Mouse (Mus musculus) erythroblast, embryonic 14.5 days (primary cell): ENCODE results near the gene Lhx1. TPM values are rescaled to one million over a fixed set of nuclear protein-coding genes. Genes with fewer than 3 reads are reported as not detected.

Experiments used
- H3K27me3 ChIP-seq: 2 replicates; pipeline ENCODE4 v1.6.1; 2012; ENCODE audit warnings: inconsistent platforms; ENCODE audit not compliant: control insufficient read depth
- H3K36me3 ChIP-seq: 2 replicates; pipeline ENCODE4 v1.6.1; 2012; ENCODE audit warnings: mild to moderate bottlenecking, inconsistent platforms; ENCODE audit not compliant: control insufficient read depth
- H3K4me1 ChIP-seq: 2 replicates; pipeline ENCODE4 v1.6.1; 2012; ENCODE audit warnings: inconsistent platforms; ENCODE audit not compliant: control insufficient read depth
- H3K4me3 ChIP-seq: replicated peaks from 2 replicates; pipeline ENCODE3; 2012; ENCODE audit warnings: moderate library complexity, mild to moderate bottlenecking, inconsistent platforms
- H3K9me3 ChIP-seq: 2 replicates; pipeline ENCODE4 v1.6.1; 2012; ENCODE audit warnings: low read length, inconsistent platforms, mixed read lengths; ENCODE audit not compliant: control insufficient read depth
- GATA1 ChIP-seq: IDR thresholded peaks from 2 replicates; pipeline ENCODE4 v1.6.1; 2012; ENCODE audit warnings: low read length, inconsistent platforms, mixed read lengths
- TAL1 ChIP-seq: IDR thresholded peaks from 3 replicates; pipeline ENCODE4 v1.6.1; 2012; ENCODE audit warnings: low read length, inconsistent platforms, mixed read lengths
- polyA plus RNA-seq: library from polyadenylated mRNA; stranded (reverse); fragments of >175 nt; gene quantifications from 2 replicates; pipeline ENCODE4 v1.2.3, GENCODE M21; 2012

The Lhx1 gene
- polyA plus RNA-seq, 1 experiment: not detected

- H3K4me3 ChIP-seq: peak within 1 kb of the TSS; percentile 84
- peaks cover 46% of the 10 kb centered on the region for H3K27me3 ChIP-seq
- peaks cover 23% of the 10 kb centered on the region for H3K36me3 ChIP-seq
- H3K4me1 ChIP-seq: peaks cover 24% of the 10 kb centered on the region
- H3K9me3 ChIP-seq: no peaks in the 10 kb centered on the region; the same call in 1 of the 2 replicates
- TF ChIP-seq GATA1 (no peak), TAL1 (no peak)
These were observed 11.9 kb downstream of the Lhx1 start, which contains the start of gene Aatf for GRCm38 (mm10) chr11:84513171-84514116. Gene Aatf (minus strand): TSS chr11:84513522.

- TF ChIP-seq TAL1 (no peak), GATA1 (no peak)
- Histone ChIP-seq H3K4me1 (peaks cover 24% of the 10 kb centered on the region), H3K4me3 (peak overlapping the region; percentile 6), H3K27me3 (peaks cover 32% of the 10 kb centered on the region), H3K9me3 (no peaks in the 10 kb centered on the region; the same call in 1 of the 2 replicates), H3K36me3 (peaks cover 32% of the 10 kb centered on the region)
These were observed 13.3 kb downstream of the Lhx1 start for GRCm38 (mm10) chr11:84512031-84512430.

GRCm38 (mm10) chr11:84504296-84504695 lies 21.0 kb downstream of the Lhx1 start:
- Histone ChIP-seq H3K4me3 (no peak overlapping the region), H3K36me3 (peaks cover 57% of the 10 kb centered on the region)
- no peak for TF ChIP-seq TAL1
- TF ChIP-seq GATA1: no peak

GRCm38 (mm10) chr11:84497944-84498343 lies 27.4 kb downstream of the Lhx1 start:
- no peak overlapping the region for H3K4me3 ChIP-seq
- no peaks in the 10 kb centered on the region for H3K27me3 ChIP-seq
- no peak for TF ChIP-seq GATA1
- TF ChIP-seq TAL1: no peak
- H3K4me1 ChIP-seq: no peaks in the 10 kb centered on the region
- H3K36me3 ChIP-seq: peaks cover 27% of the 10 kb centered on the region
- H3K9me3 ChIP-seq: no peaks in the 10 kb centered on the region

More at GRCm38 (mm10) chr11:84504296-84504695, 21.0 kb downstream of the Lhx1 start:
- H3K4me1 ChIP-seq: no peaks in the 10 kb centered on the region
- no peaks in the 10 kb centered on the region for H3K9me3 ChIP-seq
- H3K27me3 ChIP-seq: no peaks in the 10 kb centered on the region

GRCm38 (mm10) chr11:84496901-84497300 lies 28.4 kb downstream of the Lhx1 start:
- Histone ChIP-seq H3K36me3 (peaks cover 28% of the 10 kb centered on the region), H3K4me3 (no peak overlapping the region), H3K4me1 (no peaks in the 10 kb centered on the region), H3K27me3 (no peaks in the 10 kb centered on the region), H3K9me3 (no peaks in the 10 kb centered on the region)
- TF ChIP-seq GATA1: no peak
- no peak for TF ChIP-seq TAL1

GRCm38 (mm10) chr11:84495774-84496173 lies 29.6 kb downstream of the Lhx1 start:
- TF ChIP-seq TAL1: no peak
- TF ChIP-seq GATA1: no peak
- H3K27me3 ChIP-seq: no peaks in the 10 kb centered on the region
- H3K4me3 ChIP-seq: no peak overlapping the region
- H3K4me1 ChIP-seq: no peaks in the 10 kb centered on the region
- no peaks in the 10 kb centered on the region for H3K9me3 ChIP-seq
- peaks cover 34% of the 10 kb centered on the region for H3K36me3 ChIP-seq

- no peaks in the 10 kb centered on the region; the same call in 1 of the 2 replicates for H3K36me3 ChIP-seq
- no peaks in the 10 kb centered on the region for H3K4me1 ChIP-seq
- no peak overlapping the region for H3K4me3 ChIP-seq
- no peaks in the 10 kb centered on the region for H3K9me3 ChIP-seq
- TF ChIP-seq TAL1 (no peak), GATA1 (no peak)
- no peaks in the 10 kb centered on the region for H3K27me3 ChIP-seq
These were observed 43.7 kb downstream of the Lhx1 start for GRCm38 (mm10) chr11:84481661-84482060.

GRCm38 (mm10) chr11:84480451-84480850 lies 44.9 kb downstream of the Lhx1 start:
- H3K4me1 ChIP-seq: no peaks in the 10 kb centered on the region
- no peaks in the 10 kb centered on the region; the same call in 1 of the 2 replicates for H3K36me3 ChIP-seq
- no peak overlapping the region for H3K4me3 ChIP-seq
- no peaks in the 10 kb centered on the region for H3K9me3 ChIP-seq
- TF ChIP-seq TAL1 (no peak), GATA1 (no peak)
- no peaks in the 10 kb centered on the region for H3K27me3 ChIP-seq

GRCm38 (mm10) chr11:84476641-84477040 lies 48.7 kb downstream of the Lhx1 start:
- no peak overlapping the region for H3K4me3 ChIP-seq
- H3K4me1 ChIP-seq: peaks cover 6% of the 10 kb centered on the region
- TF ChIP-seq GATA1: no peak
- TF ChIP-seq TAL1: no peak
- H3K36me3 ChIP-seq: peaks cover 10% of the 10 kb centered on the region
- no peaks in the 10 kb centered on the region for H3K9me3 ChIP-seq
- no peaks in the 10 kb centered on the region for H3K27me3 ChIP-seq
